Mouse (Mus musculus) kidney, postnatal 4 days (tissue): ENCODE results near the gene Disp2.

ENCODE experiments used
- DNase-seq, 2 experiments: peaks; one replicate each; pipeline ENCODE4 v3.0.0; 2021; ENCODE audit warnings: mixed read lengths in 2 of 2

The Disp2 gene

GRCm38 (mm10) chr2:118790221-118790550 is 10.7 kb downstream of the Disp2 start:
- no peak for DNase-seq

- DNase-seq = peak; percentile 76 to 83
These were observed 11.3 kb downstream of the Disp2 start for GRCm38 (mm10) chr2:118790551-118791525.

DNA sequence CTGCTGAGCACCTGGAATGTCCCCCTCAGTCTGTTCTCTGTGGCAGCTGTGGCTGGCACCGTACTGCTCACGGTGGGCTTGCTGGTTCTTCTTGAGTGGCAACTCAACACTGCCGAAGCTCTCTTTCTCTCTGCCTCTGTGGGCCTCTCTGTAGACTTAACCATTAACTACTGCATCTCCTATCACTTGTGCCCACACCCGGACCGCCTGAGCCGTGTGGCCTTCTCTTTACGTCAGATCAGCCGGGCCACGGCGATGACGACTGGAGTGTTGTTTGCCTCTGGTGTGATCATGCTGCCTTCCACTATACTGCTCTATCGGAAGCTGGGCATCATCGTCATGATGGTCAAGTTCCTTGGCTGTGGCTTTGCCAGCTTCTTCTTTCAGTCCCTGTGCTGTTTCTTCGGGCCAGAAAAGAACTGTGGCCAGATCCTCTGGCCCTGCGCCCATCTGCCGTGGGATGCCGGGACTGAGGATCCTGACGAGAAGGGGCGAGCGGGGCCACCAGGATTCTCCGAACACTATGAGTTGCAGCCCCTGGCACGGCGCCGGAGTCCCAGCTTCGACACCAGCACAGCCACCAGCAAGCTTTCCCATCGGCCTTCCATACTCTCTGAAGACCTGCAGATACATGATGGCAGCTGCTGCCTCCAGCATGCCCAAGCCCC is 12.2 kb downstream of the Disp2 start:
- no peak for DNase-seq

DNA sequence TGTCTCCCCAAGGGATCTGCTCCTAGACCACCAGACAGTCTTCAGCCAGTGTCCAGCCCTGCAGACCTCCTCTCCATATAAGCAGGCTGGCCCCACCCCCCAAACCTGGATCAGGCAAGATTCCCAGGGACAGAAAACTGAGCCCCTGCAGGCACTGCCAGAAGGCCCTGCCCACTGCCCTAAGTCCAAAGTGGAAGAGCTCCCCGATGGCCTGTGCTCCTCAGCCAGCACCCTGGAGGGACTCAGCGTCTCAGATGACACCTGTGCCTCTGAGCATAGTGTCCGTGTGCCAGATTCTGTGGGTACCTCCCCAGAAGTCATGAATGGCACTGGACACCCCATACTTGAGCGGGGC is 12.7 kb downstream of the Disp2 start:
- no peak for DNase-seq

- DNase-seq = no peak
These were observed 14.1 kb downstream of the Disp2 start for GRCm38 (mm10) chr2:118793636-118794035.

DNA sequence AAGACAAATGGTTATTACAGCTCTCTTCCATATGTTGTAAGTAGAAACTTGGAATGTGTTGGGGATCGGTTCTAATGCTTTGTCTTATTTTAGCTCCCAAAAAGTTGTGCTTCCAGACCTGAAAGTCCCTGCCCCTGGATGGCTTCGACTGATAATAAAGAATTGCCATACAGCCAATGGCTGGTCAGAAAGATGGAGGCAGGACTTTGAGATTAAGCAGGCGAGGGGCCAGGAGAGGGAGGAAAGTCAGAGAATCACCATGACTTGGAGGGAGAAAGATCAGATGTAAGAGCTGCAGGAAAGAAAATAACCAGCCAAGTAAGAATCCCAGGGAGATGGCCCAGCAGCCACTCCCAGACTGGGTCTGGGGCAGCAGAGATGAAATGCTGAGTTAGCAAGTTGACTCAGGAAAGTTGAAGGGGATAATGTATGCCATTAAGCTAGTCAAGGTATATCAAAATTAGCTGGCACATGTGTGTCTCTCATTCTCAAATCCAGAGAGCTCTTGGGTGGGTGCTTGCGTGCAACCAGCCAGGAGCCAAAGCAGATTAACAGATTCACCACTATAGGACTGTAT is 23.1 kb downstream of the Disp2 start:
- no peak for DNase-seq

GRCm38 (mm10) chr2:118804474-118804873 is 25.0 kb downstream of the Disp2 start:
- no peak for DNase-seq

DNA sequence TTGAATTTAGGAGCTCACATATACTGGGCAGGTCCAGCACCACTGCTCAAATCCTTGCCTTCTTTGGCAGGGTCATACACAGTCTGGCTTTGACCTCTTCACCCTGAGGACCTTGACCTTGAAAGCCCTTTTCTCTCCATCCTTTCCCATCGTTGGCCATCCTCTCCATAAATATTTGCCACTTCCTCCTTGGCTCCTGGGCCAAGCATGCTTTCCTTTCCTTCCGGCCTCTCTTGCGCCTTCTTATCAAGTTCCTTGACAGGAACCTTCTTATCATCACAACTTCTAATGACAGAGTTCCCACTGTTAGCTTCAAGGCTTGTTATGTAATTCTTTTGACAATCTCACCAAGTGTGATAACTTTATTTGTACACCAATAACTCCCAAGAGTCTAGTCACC is 25.6 kb downstream of the Disp2 start:
- no peak for DNase-seq

GRCm38 (mm10) chr2:118805756-118806155 is 26.2 kb downstream of the Disp2 start:
- no peak for DNase-seq

- DNase-seq = no peak
These were observed 27.3 kb downstream of the Disp2 start for GRCm38 (mm10) chr2:118806860-118807259.

DNA sequence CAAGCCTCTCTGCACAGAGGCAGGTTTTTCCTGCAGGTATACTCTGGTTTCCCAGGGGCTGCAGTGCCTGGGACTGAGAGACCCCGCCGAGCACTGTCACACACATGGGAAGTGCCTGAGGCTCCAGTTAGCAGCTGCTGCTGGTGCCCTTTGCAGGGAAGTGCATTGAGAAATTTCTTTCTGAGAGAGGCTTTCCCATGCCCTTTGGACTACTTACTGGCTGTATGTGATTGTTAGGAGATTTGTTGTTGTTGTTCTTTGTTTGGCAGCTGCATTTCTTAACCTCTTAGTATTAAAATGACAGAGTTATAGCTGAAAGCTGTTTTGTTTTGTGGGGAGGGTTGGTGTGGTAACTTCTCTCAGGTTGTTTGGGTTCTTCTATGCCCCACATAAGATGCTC is 31.3 kb downstream of the Disp2 start:
- no peak for DNase-seq

GRCm38 (mm10) chr2:118812724-118813123 is 33.2 kb downstream of the Disp2 start:
- no peak for DNase-seq

DNA sequence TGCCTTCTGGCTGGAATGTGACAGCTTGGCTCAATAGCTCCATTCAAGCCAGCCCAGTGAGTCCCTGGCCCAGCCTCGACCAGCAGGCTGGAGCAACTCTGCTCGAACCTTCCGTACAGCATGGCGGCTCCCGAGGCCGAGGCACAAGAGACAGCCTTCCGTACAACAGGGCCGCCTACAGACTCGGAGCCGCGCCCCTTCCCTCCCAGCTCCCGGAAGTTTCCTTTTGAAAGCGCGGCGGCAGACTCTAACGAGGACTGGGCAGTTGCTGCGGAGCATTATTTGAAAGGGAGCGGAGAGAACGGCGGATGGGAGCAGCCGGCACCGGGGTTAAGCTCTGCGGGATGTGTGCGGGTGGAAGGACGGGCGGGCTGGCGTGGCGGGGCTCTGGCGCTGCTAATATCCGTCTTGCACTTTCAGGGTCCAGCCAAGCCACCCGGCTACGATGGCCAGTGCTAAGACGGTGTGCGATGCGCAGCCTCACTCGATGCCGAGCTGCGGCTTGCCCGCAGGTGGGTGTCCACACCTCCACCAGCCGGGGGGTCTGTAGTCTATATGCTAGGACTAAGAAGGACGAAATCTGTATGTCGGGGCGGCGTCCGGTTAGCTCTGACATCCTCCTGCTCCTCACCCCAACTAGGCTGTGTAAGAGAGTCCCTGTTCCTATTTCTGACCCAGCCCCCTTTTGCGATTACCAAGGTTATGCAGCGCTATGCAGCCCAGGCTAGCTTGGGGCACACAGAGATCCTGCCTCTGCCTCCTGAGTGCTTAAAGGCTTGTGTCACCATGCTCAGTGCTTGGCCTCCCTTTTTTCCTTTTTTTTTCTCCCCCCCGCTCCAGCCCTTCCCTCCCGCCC is 34.7 kb downstream of the Disp2 start, which contains the start of gene Knstrn:
Gene Knstrn (plus strand): TSS at position 23 of the 856 bp plus-strand sequence.
- DNase-seq = peak; percentile 94 to 95

DNA sequence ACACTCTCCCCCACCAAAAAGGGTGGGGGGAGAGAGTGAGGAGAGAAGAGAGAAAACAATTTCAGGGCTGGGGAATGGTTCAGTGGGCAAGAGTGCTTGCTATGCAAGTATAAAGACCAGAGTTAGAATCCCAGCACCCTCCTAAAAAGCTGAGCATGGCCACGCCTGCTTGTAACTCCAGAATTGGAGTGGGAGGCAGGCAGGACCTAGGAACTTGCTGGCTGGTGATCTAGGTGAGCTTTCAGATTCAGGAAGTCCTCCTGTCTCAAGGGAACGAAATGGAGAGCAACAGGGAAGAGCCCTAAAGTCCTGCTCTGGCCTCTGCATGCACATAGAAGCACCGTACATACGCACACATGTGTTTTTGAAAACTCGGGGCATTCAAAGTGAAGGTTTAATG is 43.3 kb downstream of the Disp2 start:
- DNase-seq = no peak

DNA sequence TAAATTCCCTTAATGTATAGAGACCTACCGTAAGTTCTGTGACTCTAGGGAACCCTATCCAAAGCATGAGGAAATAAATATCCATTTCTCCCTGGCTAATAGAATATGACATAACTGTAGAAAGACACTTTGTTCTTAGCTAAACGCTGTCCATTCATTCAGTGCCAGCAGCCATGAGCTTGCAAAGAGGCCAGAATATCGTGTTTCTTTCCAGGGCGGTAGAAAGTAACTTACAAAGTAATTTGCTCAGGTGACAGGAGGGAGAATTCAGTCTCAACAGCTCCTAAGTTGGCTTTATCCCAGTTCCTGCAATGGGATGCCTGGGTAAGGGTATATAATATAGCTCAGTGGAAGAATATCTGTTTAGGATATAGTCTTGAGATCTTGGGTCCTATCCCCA is 44.9 kb downstream of the Disp2 start:
- DNase-seq = no peak

GRCm38 (mm10) chr2:118829096-118829495 is 49.6 kb downstream of the Disp2 start:
- DNase-seq = no peak

- no peak for DNase-seq
These were observed 54.5 kb downstream of the Disp2 start for GRCm38 (mm10) chr2:118834061-118834460.

DNA sequence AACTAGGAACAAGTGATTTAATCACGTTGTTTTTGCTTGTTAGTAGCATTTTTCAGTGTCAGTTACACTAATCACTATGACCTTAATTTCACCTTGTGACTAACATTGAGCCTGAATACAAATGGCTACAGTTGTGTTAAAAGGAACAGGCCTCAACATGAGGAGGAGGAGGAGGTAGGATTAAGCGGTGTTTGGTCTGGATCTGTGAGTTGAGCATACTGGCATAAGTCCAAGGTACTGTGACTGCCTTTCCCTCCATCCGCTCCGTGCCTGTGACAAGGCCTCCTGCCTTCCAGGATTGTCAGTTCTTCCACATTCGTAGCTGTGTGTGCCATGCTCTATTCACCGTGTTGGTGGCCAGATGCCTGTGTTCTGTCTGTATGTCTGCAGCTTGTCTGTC is 55.6 kb downstream of the Disp2 start:
- DNase-seq = no peak

- DNase-seq = no peak
These were observed 58.8 kb downstream of the Disp2 start for GRCm38 (mm10) chr2:118838330-118838729.

- no peak for DNase-seq
These were observed 61.7 kb downstream of the Disp2 start for GRCm38 (mm10) chr2:118841186-118841585.

- DNase-seq = no peak
These were observed 62.3 kb downstream of the Disp2 start for GRCm38 (mm10) chr2:118841774-118842173.

DNA sequence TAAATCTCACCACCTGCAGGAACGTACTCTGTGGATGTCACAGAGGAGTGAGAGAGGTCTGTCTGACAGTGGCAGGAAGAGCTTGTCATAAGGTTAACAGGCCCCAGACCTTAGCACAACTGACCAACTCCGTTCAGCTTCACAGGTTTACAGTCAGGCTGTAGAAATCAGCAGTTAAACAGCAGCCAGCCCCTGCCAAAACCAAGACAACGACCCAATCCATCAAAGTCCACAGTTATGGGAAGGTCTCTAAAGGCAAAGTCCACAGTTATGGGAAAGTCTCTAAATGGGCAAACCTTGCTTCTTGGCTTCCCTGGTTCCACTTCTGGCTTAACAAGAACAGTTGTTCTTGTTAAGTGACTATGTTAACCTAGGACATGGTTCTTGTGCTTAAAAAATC is 64.9 kb downstream of the Disp2 start:
- DNase-seq = no peak

- peak; percentile 34 to 56 for DNase-seq
These were observed 66.7 kb downstream of the Disp2 start for GRCm38 (mm10) chr2:118846246-118846645.
